Mouse (Mus musculus): ENCODE data around the gene Rabl2. TPM values are rescaled to one million over a fixed set of nuclear protein-coding genes. Genes with fewer than 3 reads are reported as not detected.

The Rabl2 gene
- polyA plus RNA-seq, 1 experiment: 96.6 TPM

- TF ChIP-seq POLR2A (IDR thresholded peaks at IDR 0.05; ENCODE audit: extremely low read depth, insufficient read depth, low read length) (no peak), CTCF (IDR thresholded peaks at IDR 0.05; ENCODE audit: extremely low read depth, insufficient read depth, low read length) (peak; percentile 19; the same call in 1 of the 2 replicates)
Measured at GRCm38 (mm10) chr15:89556401-89557178, 35.1 kb downstream of the Rabl2 start.

GRCm38 (mm10) chr15:89555591-89555990, 36.1 kb downstream of the Rabl2 start:
- TF ChIP-seq POLR2A (IDR thresholded peaks at IDR 0.05; ENCODE audit: extremely low read depth, insufficient read depth, low read length): no peak
- TF ChIP-seq CTCF (IDR thresholded peaks at IDR 0.05; ENCODE audit: extremely low read depth, insufficient read depth, low read length): no peak
- Histone ChIP-seq H3K4me3 (ENCODE audit: insufficient read depth, low read length) (no peak overlapping the region), H3K4me1 (ENCODE audit: control insufficient read depth, insufficient read depth, low read length) (peaks cover 3% of the 10 kb centered on the region; the same call in 1 of the 2 replicates), H3K27ac (ENCODE audit: insufficient read depth, low read length) (no peak overlapping the region)

More at GRCm38 (mm10) chr15:89556401-89557178, 35.1 kb downstream of the Rabl2 start:
- Histone ChIP-seq H3K27ac (ENCODE audit: insufficient read depth, low read length) (no peak overlapping the region), H3K4me1 (ENCODE audit: control insufficient read depth, insufficient read depth, low read length) (peaks cover 3% of the 10 kb centered on the region; the same call in 1 of the 2 replicates), H3K4me3 (ENCODE audit: insufficient read depth, low read length) (no peak overlapping the region)

GRCm38 (mm10) chr15:89551733-89552132, 40.0 kb downstream of the Rabl2 start:
- Histone ChIP-seq H3K4me3 (ENCODE audit: insufficient read depth, low read length) (no peak overlapping the region), H3K27ac (ENCODE audit: insufficient read depth, low read length) (no peak overlapping the region), H3K4me1 (ENCODE audit: control insufficient read depth, insufficient read depth, low read length) (peaks cover 6% of the 10 kb centered on the region; the same call in 1 of the 2 replicates)
- TF ChIP-seq CTCF (IDR thresholded peaks at IDR 0.05; ENCODE audit: extremely low read depth, insufficient read depth, low read length): no peak
- TF ChIP-seq POLR2A (IDR thresholded peaks at IDR 0.05; ENCODE audit: extremely low read depth, insufficient read depth, low read length): no peak

GRCm38 (mm10) chr15:89550506-89550905, 41.2 kb downstream of the Rabl2 start:
- Histone ChIP-seq H3K27ac (ENCODE audit: insufficient read depth, low read length) (no peak overlapping the region), H3K4me3 (ENCODE audit: insufficient read depth, low read length) (no peak overlapping the region), H3K4me1 (ENCODE audit: control insufficient read depth, insufficient read depth, low read length) (peaks cover 6% of the 10 kb centered on the region; the same call in 1 of the 2 replicates)
- no peak for TF ChIP-seq CTCF (IDR thresholded peaks at IDR 0.05; ENCODE audit: extremely low read depth, insufficient read depth, low read length)
- TF ChIP-seq POLR2A (IDR thresholded peaks at IDR 0.05; ENCODE audit: extremely low read depth, insufficient read depth, low read length): no peak

- H3K4me3 ChIP-seq (ENCODE audit: insufficient read depth, low read length): no peak overlapping the region
Measured at GRCm38 (mm10) chr15:89548837-89549236, 42.9 kb downstream of the Rabl2 start.

GRCm38 (mm10) chr15:89547824-89548601, 43.7 kb downstream of the Rabl2 start:
- Histone ChIP-seq H3K4me1 (ENCODE audit: control insufficient read depth, insufficient read depth, low read length) (peaks cover 6% of the 10 kb centered on the region; the same call in 1 of the 2 replicates), H3K4me3 (ENCODE audit: insufficient read depth, low read length) (no peak overlapping the region), H3K27ac (ENCODE audit: insufficient read depth, low read length) (no peak overlapping the region; the same call in 1 of the 2 replicates)
- no peak for TF ChIP-seq POLR2A (IDR thresholded peaks at IDR 0.05; ENCODE audit: extremely low read depth, insufficient read depth, low read length)
- no peak for TF ChIP-seq CTCF (IDR thresholded peaks at IDR 0.05; ENCODE audit: extremely low read depth, insufficient read depth, low read length)

More at GRCm38 (mm10) chr15:89548837-89549236, 42.9 kb downstream of the Rabl2 start:
- no peak overlapping the region for H3K27ac ChIP-seq (ENCODE audit: insufficient read depth, low read length)
- TF ChIP-seq POLR2A (IDR thresholded peaks at IDR 0.05; ENCODE audit: extremely low read depth, insufficient read depth, low read length): no peak
- TF ChIP-seq CTCF (IDR thresholded peaks at IDR 0.05; ENCODE audit: extremely low read depth, insufficient read depth, low read length): no peak
- H3K4me1 ChIP-seq (ENCODE audit: control insufficient read depth, insufficient read depth, low read length): peaks cover 6% of the 10 kb centered on the region; the same call in 1 of the 2 replicates

- Histone ChIP-seq H3K4me3 (ENCODE audit: insufficient read depth, low read length) (no peak overlapping the region), H3K4me1 (ENCODE audit: control insufficient read depth, insufficient read depth, low read length) (peaks cover 6% of the 10 kb centered on the region; the same call in 1 of the 2 replicates), H3K27ac (ENCODE audit: insufficient read depth, low read length) (no peak overlapping the region)
- TF ChIP-seq CTCF (IDR thresholded peaks at IDR 0.05; ENCODE audit: extremely low read depth, insufficient read depth, low read length) (no peak), POLR2A (IDR thresholded peaks at IDR 0.05; ENCODE audit: extremely low read depth, insufficient read depth, low read length) (no peak)
Measured at GRCm38 (mm10) chr15:89547321-89547720, 44.4 kb downstream of the Rabl2 start.

- no peak overlapping the region for H3K27ac ChIP-seq (ENCODE audit: insufficient read depth, low read length)
- H3K4me1 ChIP-seq (ENCODE audit: control insufficient read depth, insufficient read depth, low read length): peaks cover 2% of the 10 kb centered on the region; the same call in 1 of the 2 replicates
- TF ChIP-seq POLR2A (IDR thresholded peaks at IDR 0.05; ENCODE audit: extremely low read depth, insufficient read depth, low read length) (no peak), CTCF (IDR thresholded peaks at IDR 0.05; ENCODE audit: extremely low read depth, insufficient read depth, low read length) (no peak)
- H3K4me3 ChIP-seq (ENCODE audit: insufficient read depth, low read length): no peak overlapping the region
Measured at GRCm38 (mm10) chr15:89544171-89544570, 47.6 kb downstream of the Rabl2 start.

- TF ChIP-seq CTCF (IDR thresholded peaks at IDR 0.05; ENCODE audit: extremely low read depth, insufficient read depth, low read length) (no peak), POLR2A (IDR thresholded peaks at IDR 0.05; ENCODE audit: extremely low read depth, insufficient read depth, low read length) (no peak)
- H3K27ac ChIP-seq (ENCODE audit: insufficient read depth, low read length): no peak overlapping the region
- H3K4me1 ChIP-seq (ENCODE audit: control insufficient read depth, insufficient read depth, low read length): peaks cover 9% of the 10 kb centered on the region
- H3K4me3 ChIP-seq (ENCODE audit: insufficient read depth, low read length): peak overlapping the region; percentile 51
Measured at GRCm38 (mm10) chr15:89533843-89534207, 57.9 kb downstream of the Rabl2 start.

All from cortical plate, adult 2 months (tissue).